Mouse (Mus musculus): ENCODE measurements at regions not wholly inside any gene's neighbourhood (a gene's known extent, or its start where the extent isn't known, plus 50 kb on each side); places are given as distances from the start of the nearest gene placed in this dataset.
A peak's percentile ranks its signal among the peaks of the same experiment; 100 is the strongest.
"Not testable (repeated sequence)": the region's sequence is repeated elsewhere in the genome, so short reads cannot be mapped to it uniquely, and the experiment has no call there.

DNA sequence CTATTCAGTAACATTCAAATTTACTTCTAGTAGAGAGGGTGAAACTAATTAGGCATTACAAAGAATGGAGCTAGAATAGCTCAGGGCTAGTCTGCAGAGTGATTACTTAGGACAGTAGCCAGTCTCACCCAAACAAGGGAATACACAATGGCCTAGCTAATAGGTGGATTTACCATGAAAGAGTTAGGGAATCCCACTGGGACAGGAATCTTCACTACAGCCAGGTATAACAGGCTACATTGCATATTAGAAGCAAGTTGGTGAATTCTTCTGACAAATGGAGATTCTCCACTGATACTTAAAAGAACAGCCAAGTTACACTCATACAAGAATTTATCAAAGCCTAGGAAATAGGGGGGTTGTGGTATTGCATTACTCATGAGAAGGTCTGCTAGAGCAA, 670.2 kb upstream of the Chrm3 start:
- not testable (repeated sequence) for H3K4me3 ChIP-seq (replicated peaks); H3K9ac ChIP-seq; H3K27me3 ChIP-seq; H3K9me3 ChIP-seq; H3K4me2 ChIP-seq; H3K4me1 ChIP-seq; H3K27ac ChIP-seq; H3K36me3 ChIP-seq (replicated peaks); ATAC-seq (ENCODE audit: low FRiP score)

DNA sequence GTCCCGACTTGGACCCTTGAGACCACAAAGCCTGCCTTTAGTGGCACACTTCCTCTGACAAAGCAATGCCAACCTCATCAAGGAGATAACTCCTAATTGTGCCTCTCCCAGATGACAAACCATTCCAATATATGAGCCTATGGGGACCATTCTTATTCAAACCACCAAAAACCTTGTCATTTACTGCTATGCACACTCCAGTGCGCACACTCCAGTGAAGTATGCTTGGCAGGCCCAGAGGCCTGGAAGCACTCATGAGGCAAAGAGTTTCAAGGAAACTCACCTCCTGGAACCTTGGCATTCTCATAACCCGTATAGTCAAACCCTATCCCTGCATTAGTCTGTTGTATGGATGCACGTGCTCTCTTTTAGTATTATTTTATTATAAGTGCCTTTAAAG, 669.7 kb upstream of the Chrm3 start:
- Histone ChIP-seq H3K36me3 (replicated peaks) (no peaks in the 10 kb centered on the region), H3K27ac (no peak overlapping the region), H3K4me3 (replicated peaks) (no peak overlapping the region), H3K27me3 (no peaks in the 10 kb centered on the region), H3K9ac (no peak overlapping the region), H3K4me2 (no peak overlapping the region), H3K4me1 (no peaks in the 10 kb centered on the region), H3K9me3 (no peaks in the 10 kb centered on the region)
- no peak for ATAC-seq (ENCODE audit: low FRiP score)
- 70% methylated on average over 4 of the region's 4 CpGs for WGBS

DNA sequence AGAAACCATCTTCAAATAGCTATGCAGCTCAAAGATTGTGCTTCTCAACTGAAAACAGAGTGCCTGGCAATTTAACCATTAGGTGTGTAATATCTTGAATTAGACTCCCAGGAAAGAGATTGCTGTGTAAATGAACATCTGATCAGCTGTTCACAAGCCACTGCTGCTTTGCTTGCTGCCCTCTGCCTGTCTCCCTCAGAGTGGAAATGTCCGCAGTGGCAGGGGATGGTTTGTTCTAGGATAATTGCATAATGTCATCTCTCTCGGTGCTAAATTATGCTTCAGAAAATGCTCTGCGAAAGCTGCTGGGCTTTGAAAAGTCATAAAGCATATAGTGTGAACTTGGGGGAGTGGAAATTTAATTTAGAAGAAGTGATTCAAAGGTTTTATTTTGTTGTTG, 665.3 kb upstream of the Chrm3 start:
- Histone ChIP-seq H3K4me3 (replicated peaks) (no peak overlapping the region), H3K9ac (no peak overlapping the region), H3K27me3 (no peaks in the 10 kb centered on the region), H3K4me1 (no peaks in the 10 kb centered on the region), H3K9me3 (no peaks in the 10 kb centered on the region), H3K4me2 (no peak overlapping the region), H3K27ac (no peak overlapping the region), H3K36me3 (replicated peaks) (no peaks in the 10 kb centered on the region)
- ATAC-seq (ENCODE audit: low FRiP score) = no peak
- WGBS = 83% methylated on average over 3 of the region's 3 CpGs

DNA sequence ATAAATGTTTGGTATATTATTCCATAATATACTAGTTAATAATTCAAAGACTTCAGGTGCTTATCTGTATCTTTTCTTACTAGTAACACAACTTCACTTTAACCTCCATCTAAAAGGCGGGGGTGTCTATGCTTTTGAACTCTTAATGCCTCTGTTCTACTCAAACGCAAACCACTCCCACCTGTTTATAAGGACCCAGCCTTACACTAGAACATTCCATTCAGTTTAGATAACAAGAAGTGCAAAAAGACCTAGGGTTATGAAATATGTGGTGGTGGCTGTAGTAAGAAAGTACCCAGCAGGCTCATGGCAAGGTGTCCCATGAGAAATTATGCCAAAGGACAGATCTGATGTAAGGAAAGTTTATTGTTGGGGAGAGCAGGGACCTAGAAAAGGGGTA, 663.8 kb upstream of the Chrm3 start:
- 90% methylated on average over 2 of the region's 2 CpGs for WGBS
- Histone ChIP-seq H3K9ac (no peak overlapping the region), H3K36me3 (replicated peaks) (no peaks in the 10 kb centered on the region), H3K27ac (no peak overlapping the region), H3K4me2 (no peak overlapping the region), H3K4me1 (no peaks in the 10 kb centered on the region), H3K9me3 (no peaks in the 10 kb centered on the region), H3K4me3 (replicated peaks) (no peak overlapping the region), H3K27me3 (no peaks in the 10 kb centered on the region)
- no peak for ATAC-seq (ENCODE audit: low FRiP score)

DNA sequence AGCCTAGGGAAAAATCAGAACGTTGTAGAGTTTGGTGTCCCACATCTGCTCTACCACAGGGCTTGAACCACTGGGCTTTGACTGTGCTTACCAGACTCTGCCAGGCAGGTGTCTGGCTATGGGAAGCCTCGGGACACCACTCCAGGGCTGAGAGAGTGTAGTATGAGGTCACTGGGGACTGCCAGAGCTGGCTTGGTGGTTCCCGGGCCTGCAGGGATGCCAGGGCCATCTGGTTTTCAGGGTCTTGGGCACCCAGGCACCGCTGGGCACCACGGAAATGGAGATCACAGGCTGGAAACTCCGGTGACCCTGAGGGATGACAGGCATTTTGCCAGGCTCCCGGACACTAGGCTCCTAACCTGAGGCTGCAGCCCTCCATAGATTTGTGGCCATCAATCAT, 656.9 kb upstream of the Chrm3 start:
- H3K9ac ChIP-seq = no peak overlapping the region
- no peak overlapping the region for H3K27ac ChIP-seq
- WGBS = 81% methylated on average over 7 of the region's 7 CpGs
- H3K9me3 ChIP-seq = no peaks in the 10 kb centered on the region
- H3K27me3 ChIP-seq = no peaks in the 10 kb centered on the region
- ATAC-seq (ENCODE audit: low FRiP score) = no peak
- no peak overlapping the region for H3K4me3 ChIP-seq (replicated peaks)
- no peak overlapping the region for H3K4me2 ChIP-seq
- no peaks in the 10 kb centered on the region for H3K4me1 ChIP-seq
- H3K36me3 ChIP-seq (replicated peaks) = no peaks in the 10 kb centered on the region

DNA sequence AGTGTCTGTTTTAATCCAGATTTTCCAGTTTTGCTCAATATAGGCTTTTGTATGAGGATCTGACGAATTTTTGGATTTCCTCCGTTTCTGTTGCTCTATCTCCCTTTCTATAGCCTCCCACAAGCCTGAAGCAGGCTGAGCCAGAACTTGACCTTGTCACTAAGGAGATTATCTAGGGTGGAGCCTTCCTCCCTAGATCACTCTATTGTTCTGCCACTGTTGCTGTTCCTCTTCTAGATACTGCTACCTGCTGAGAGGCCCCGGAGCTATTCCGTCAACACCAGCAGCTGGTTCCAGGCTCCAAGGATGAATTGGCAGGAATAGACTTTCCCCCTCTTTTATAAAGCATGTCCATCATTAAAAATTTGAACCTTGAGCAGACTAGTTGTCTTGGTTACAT, 644.7 kb upstream of the Chrm3 start:
- Histone ChIP-seq H3K9ac (no peak overlapping the region), H3K4me3 (replicated peaks) (no peak overlapping the region), H3K4me2 (no peak overlapping the region), H3K9me3 (no peaks in the 10 kb centered on the region), H3K27ac (no peak overlapping the region), H3K27me3 (no peaks in the 10 kb centered on the region), H3K36me3 (replicated peaks) (no peaks in the 10 kb centered on the region), H3K4me1 (no peaks in the 10 kb centered on the region)
- 33% methylated on average over 4 of the region's 4 CpGs for WGBS
- no peak for ATAC-seq (ENCODE audit: low FRiP score)

DNA sequence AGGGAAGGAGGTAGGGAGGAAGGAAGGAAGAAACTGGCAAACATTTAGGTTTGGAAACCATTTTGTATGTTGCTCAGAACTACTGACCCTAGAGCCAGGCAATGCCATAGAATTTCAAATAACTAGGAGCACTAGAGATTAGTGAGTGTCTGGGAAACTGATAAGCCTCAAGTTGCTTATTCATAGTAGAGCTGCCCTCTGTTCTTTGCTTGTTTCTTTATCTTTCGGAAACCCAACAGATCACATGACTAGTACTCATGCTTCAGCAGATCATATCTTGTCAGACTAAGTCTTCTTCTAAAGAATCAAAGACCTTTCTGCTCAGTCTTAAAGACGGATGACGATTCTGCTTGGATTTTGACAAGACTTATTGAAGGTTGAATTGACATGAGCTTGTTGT, 630.5 kb upstream of the Chrm3 start:
- no peak overlapping the region for H3K4me3 ChIP-seq (replicated peaks)
- H3K4me2 ChIP-seq = no peak overlapping the region
- H3K4me1 ChIP-seq = no peaks in the 10 kb centered on the region
- H3K36me3 ChIP-seq (replicated peaks) = no peaks in the 10 kb centered on the region
- H3K9me3 ChIP-seq = no peaks in the 10 kb centered on the region
- no peaks in the 10 kb centered on the region for H3K27me3 ChIP-seq
- no peak overlapping the region for H3K9ac ChIP-seq
- no peak overlapping the region for H3K27ac ChIP-seq
- ATAC-seq (ENCODE audit: low FRiP score) = no peak
- WGBS = 87% methylated on average over 3 of the region's 3 CpGs

DNA sequence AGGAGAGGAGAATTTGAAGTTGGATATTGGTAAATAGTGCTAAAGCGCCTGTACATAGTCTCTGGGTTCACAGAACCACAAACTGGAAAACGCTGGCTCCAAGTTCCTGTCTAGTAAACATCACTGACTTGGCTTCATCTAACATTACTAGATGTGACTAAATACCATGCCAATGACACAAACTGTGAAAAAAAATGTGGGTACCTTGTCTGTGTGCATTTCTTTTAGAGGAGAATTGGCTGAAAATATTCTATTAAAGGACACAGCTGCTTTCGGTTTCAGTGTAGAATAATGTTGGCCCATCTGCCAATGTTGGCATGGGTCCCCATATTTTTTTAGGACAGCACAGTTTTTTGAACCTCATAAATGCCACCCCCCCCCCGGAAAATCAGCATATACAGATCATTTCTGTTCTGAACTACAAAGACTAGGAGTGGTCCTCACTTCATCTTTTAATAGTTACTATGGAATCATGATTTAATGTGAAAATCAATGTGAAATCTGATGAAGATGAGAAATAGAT, 629.9 kb upstream of the Chrm3 start:
- Histone ChIP-seq H3K9me3 (no peaks in the 10 kb centered on the region), H3K27ac (no peak overlapping the region), H3K4me3 (replicated peaks) (no peak overlapping the region), H3K9ac (no peak overlapping the region), H3K4me1 (no peaks in the 10 kb centered on the region), H3K4me2 (no peak overlapping the region), H3K36me3 (replicated peaks) (no peaks in the 10 kb centered on the region), H3K27me3 (no peaks in the 10 kb centered on the region)
- WGBS = 92% methylated on average over 4 of the region's 4 CpGs
- no peak for ATAC-seq (ENCODE audit: low FRiP score)

DNA sequence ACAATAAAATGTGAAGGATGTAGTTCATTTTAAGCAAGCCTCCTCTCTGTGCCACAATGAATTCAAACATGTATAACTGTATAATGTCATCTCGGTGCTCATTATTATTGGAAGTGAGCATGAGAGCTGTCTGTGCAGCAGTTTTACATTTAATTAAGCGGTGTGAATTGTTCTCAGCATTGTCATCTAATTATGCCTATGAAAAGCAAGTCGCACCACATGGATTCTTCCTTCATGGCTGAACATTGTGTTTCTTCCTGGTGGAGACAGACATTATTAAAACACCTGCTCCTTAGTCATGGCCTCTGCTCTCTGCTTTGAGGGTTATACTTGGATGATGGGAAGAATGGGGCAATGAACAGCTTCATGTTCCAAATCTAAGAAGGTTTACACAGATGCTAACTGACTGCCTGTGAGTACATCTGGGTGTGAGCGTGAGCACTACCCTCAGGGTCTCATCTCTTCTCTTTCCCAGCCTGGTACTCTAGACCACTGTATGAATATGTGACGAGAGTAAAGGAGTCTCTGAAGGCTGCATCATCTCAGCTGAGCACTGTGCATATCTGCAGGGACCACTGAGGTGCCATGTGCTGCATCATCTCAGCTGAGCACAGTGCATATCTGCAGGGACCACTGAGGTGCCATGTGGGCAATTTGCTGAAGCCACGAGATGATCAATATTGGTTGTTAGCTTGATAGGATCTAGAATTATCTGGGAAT, 628.6 kb upstream of the Chrm3 start:
- Histone ChIP-seq H3K9ac (no peak overlapping the region), H3K4me3 (replicated peaks) (no peak overlapping the region), H3K27me3 (no peaks in the 10 kb centered on the region), H3K4me2 (no peak overlapping the region), H3K36me3 (replicated peaks) (no peaks in the 10 kb centered on the region), H3K9me3 (no peaks in the 10 kb centered on the region), H3K27ac (no peak overlapping the region), H3K4me1 (no peaks in the 10 kb centered on the region)
- WGBS = 73% methylated on average over 6 of the region's 6 CpGs
- peak; percentile 30; the same call in 1 of the 2 replicates for ATAC-seq (ENCODE audit: low FRiP score)

DNA sequence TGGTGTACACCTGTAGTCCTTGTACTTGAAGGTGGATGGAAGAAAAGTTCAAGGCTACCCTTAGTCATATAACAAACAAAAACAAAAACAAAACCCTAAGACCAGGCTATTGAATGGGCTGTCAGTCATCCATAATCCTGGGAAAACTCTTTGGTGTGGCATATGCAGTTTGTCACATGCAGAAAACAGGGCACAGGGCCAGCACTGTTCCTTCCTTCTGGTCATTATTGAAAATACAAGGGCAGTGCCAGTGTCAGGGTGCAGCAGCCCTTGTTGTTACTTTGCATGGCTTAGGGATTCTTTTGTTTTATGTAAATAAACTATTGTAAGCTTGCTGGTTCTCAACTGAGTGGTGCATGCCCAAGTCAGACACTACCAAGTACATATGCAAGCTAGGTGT, 623.1 kb upstream of the Chrm3 start:
- no peaks in the 10 kb centered on the region for H3K9me3 ChIP-seq
- no peak for ATAC-seq (ENCODE audit: low FRiP score)
- no peak overlapping the region for H3K9ac ChIP-seq

DNA sequence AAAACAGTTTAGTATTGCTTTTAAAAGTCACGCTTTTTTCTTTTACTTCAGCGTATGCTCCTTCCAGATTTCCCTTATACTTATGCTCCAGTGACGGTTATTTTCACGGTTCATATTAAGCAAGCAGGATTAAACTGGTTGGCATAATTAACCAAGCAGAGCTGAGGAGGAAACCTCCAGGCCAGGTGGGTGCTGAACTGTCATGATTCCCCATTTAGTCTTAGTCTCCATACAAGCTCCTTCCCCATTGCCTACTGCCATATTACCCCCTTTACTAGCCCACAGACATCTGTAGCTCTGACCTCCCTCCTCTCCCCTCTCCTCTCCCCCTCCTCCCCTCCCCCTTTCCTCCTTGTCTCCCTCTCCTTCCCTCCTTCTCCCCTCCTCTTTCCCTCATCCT, 621.9 kb upstream of the Chrm3 start:
- Histone ChIP-seq H3K9me3 (no peaks in the 10 kb centered on the region), H3K4me1 (no peaks in the 10 kb centered on the region), H3K36me3 (replicated peaks) (no peaks in the 10 kb centered on the region), H3K27me3 (no peaks in the 10 kb centered on the region), H3K4me2 (no peak overlapping the region), H3K27ac (no peak overlapping the region), H3K4me3 (replicated peaks) (no peak overlapping the region), H3K9ac (no peak overlapping the region)
- ATAC-seq (ENCODE audit: low FRiP score) = no peak
- 84% methylated on average over 4 of the region's 4 CpGs for WGBS

More for the DNA sequence above, 623.1 kb upstream of the Chrm3 start:
- Histone ChIP-seq H3K4me3 (replicated peaks) (no peak overlapping the region), H3K4me2 (no peak overlapping the region), H3K36me3 (replicated peaks) (no peaks in the 10 kb centered on the region), H3K27me3 (no peaks in the 10 kb centered on the region), H3K27ac (no peak overlapping the region), H3K4me1 (no peaks in the 10 kb centered on the region)

DNA sequence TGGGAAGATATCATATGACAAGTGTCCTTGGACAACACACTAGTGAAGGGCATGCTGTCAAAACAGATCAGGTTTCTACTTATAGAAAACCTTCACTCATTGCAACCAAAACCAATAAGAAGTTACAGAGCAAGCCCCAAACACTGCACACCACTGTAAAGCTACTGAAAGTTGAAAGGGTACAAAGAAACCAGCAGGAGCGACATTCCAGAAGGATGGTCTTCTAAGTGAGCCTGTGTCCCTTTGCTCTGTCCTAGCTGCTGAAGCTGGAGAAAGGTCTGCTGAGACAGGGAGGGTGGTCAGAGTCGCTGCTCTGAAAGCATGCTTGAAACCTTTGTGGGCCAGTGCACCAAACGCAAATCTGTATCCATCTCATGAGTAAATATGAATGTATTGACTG, 611.3 kb upstream of the Chrm3 start:
- no peaks in the 10 kb centered on the region for H3K9me3 ChIP-seq
- H3K27me3 ChIP-seq = no peaks in the 10 kb centered on the region
- no peaks in the 10 kb centered on the region for H3K36me3 ChIP-seq (replicated peaks)
- no peak overlapping the region for H3K4me2 ChIP-seq
- 76% methylated on average over 3 of the region's 3 CpGs for WGBS
- H3K4me1 ChIP-seq = no peaks in the 10 kb centered on the region
- H3K9ac ChIP-seq = no peak overlapping the region
- H3K27ac ChIP-seq = no peak overlapping the region
- H3K4me3 ChIP-seq (replicated peaks) = no peak overlapping the region
- no peak for ATAC-seq (ENCODE audit: low FRiP score)

DNA sequence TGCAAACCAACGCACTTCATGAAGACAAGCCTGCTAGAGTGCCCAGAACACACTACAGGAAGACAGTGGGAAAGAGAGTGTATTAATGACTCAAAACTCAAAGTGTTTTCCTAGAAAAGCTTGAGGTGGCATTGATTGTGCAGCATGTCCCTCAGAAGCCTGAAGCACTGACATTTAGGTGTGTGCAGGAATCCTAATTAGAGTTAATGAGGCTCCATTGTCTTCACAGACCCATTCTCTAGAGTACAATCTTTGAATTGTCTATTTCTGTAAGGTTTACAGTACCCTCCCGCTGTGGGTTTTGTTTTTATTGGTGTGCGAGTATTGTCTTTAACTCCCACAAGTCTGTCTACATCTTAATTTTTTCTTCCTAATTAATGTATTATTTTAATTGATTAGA, 610.1 kb upstream of the Chrm3 start:
- ATAC-seq (ENCODE audit: low FRiP score) = no peak
- H3K4me3 ChIP-seq (replicated peaks) = no peak overlapping the region
- H3K27ac ChIP-seq = no peak overlapping the region
- no peaks in the 10 kb centered on the region for H3K27me3 ChIP-seq
- no peak overlapping the region for H3K4me2 ChIP-seq
- H3K36me3 ChIP-seq (replicated peaks) = no peaks in the 10 kb centered on the region
- WGBS = 84% methylated on average over 3 of the region's 3 CpGs
- H3K9ac ChIP-seq = no peak overlapping the region
- H3K9me3 ChIP-seq = no peaks in the 10 kb centered on the region
- H3K4me1 ChIP-seq = no peaks in the 10 kb centered on the region
